Mouse (Mus musculus) G1E (cell line): ENCODE data around the gene Ccr3. TPM values are rescaled to one million over a fixed set of nuclear protein-coding genes. Genes with fewer than 3 reads are reported as not detected.
"Not testable (repeated sequence)": the region's sequence is repeated elsewhere in the genome, so short reads cannot be mapped to it uniquely, and the experiment has no call there.

Experiments used
- ATAC-seq: 2 replicates; pipeline ENCODE4 v1.8.0; 2016; ENCODE audit warnings: mild to moderate bottlenecking; ENCODE audit not compliant: insufficient number of reproducible peaks, poor library complexity, low FRiP score, severe bottlenecking; ENCODE audit errors: extremely low read depth
- DNase-seq: peaks from one replicate; pipeline ENCODE4 v3.0.0; 2012; ENCODE audit warnings: low spot score
- H3K27me3 ChIP-seq: 2 replicates; pipeline ENCODE4 v1.6.1; 2012; ENCODE audit warnings: mild to moderate bottlenecking, low read length, inconsistent platforms; ENCODE audit not compliant: insufficient read depth
- H3K36me3 ChIP-seq: replicated peaks from 2 replicates; pipeline ENCODE3; 2012; ENCODE audit warnings: mild to moderate bottlenecking, inconsistent platforms
- H3K4me1 ChIP-seq: 2 replicates; pipeline ENCODE4 v1.6.1; 2012; ENCODE audit warnings: low read depth, low read length, inconsistent platforms, mixed read lengths; ENCODE audit not compliant: insufficient read depth
- H3K4me3 ChIP-seq: 2 replicates; pipeline ENCODE4 v1.5.1; 2012; ENCODE audit warnings: low read depth, mild to moderate bottlenecking, inconsistent platforms, low read length, moderate library complexity, mixed read lengths
- H3K9me3 ChIP-seq: replicated peaks from 2 replicates; pipeline ENCODE4 v1.6.1; 2012; ENCODE audit warnings: inconsistent platforms
- CTCF ChIP-seq: IDR thresholded peaks from 2 replicates; pipeline ENCODE4 v1.5.1; 2012; ENCODE audit warnings: low read depth, low read length, inconsistent platforms, mixed read lengths
- GATA1 ChIP-seq: IDR thresholded peaks from 2 replicates; pipeline ENCODE4 v1.6.1; 2012; ENCODE audit warnings: borderline replicate concordance, low read length, inconsistent platforms, mixed read lengths
- GATA2 ChIP-seq: IDR thresholded peaks from 2 replicates; pipeline ENCODE4 v1.6.1; 2012; ENCODE audit warnings: low read depth, low read length, inconsistent platforms, borderline replicate concordance
- POLR2AphosphoS5 ChIP-seq: IDR thresholded peaks from 2 replicates; pipeline ENCODE4 v1.6.1; 2012; ENCODE audit warnings: low read depth, low read length, inconsistent platforms; ENCODE audit not compliant: insufficient replicate concordance
- TAL1 ChIP-seq: conservative IDR thresholded peaks from 2 replicates; pipeline ENCODE4 v1.6.1; 2012; ENCODE audit warnings: low read depth, low read length, inconsistent platforms, mixed read lengths
- polyA plus RNA-seq: library from polyadenylated mRNA; stranded (reverse); fragments of >175 nt; gene quantifications from 2 replicates; pipeline ENCODE4 v1.2.3, GENCODE M21; 2012
- total RNA-seq, 2 experiments: library from RNA; stranded (forward) in 1 of 2; stranded (reverse) in 1 of 2; fragments of 200-1000 nt in 1 of 2; fragments of >200 nt in 1 of 2; fragmentation: Nextera tagmentation in 1 of 2; gene quantifications; 2 replicates each; pipeline ENCODE4 v1.2.3; 2014 to 2017

Ccr3 gene
- total and polyA plus RNA-seq, 3 experiments = 0.11 TPM; not detected in 2

DNA sequence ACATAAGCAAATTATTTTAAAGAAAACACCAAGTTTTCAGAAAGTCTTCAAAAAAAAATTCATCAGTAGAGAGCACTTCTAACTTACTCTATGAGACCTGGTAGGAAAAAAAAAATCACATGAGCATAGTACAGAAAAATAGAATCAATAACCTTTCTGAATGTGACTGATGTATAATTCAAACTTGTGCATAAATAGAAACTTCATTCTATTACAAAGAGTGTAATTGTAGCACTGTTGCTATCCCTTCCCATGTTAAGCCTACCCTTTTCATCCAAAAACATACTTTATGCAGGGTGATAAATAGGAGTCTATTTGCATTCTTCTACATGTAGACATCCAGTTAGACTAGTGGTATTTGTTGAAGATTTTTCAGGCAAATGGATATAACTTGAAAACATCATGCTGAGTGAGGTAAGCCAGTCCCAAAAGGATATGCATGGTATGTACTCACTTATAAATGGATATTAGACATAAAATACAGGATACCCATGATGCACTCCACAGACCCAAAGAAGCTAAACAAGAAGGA is 44.9 kb downstream of the Ccr3 start:
- H3K36me3 ChIP-seq = no peaks in the 10 kb centered on the region

GRCm38 (mm10) chr9:124068098-124069058 is 46.6 kb downstream of the Ccr3 start:
- H3K4me1 ChIP-seq = peaks cover 19% of the 10 kb centered on the region
- no peaks in the 10 kb centered on the region for H3K36me3 ChIP-seq
- no peak overlapping the region for H3K4me3 ChIP-seq
- H3K9me3 ChIP-seq = no peaks in the 10 kb centered on the region
- no peaks in the 10 kb centered on the region for H3K27me3 ChIP-seq
- ATAC-seq (peak; percentile 45; the same call in 1 of the 2 replicates), DNase-seq (no peak)
- no peak for TF ChIP-seq GATA2
- no peak for TF ChIP-seq CTCF
- TF ChIP-seq POLR2AphosphoS5 = no peak
- no peak for TF ChIP-seq TAL1
- no peak for TF ChIP-seq GATA1

More for the DNA sequence above, 44.9 kb downstream of the Ccr3 start:
- no peaks in the 10 kb centered on the region for H3K27me3 ChIP-seq
- TF ChIP-seq CTCF (no peak), POLR2AphosphoS5 (no peak), GATA2 (no peak), TAL1 (no peak), GATA1 (no peak)
- DNase-seq (no peak), ATAC-seq (no peak)
- no peaks in the 10 kb centered on the region for H3K9me3 ChIP-seq
- peaks cover 19% of the 10 kb centered on the region for H3K4me1 ChIP-seq
- H3K4me3 ChIP-seq = no peak overlapping the region

- no peaks in the 10 kb centered on the region for H3K27me3 ChIP-seq
- TF ChIP-seq GATA1 (no peak), POLR2AphosphoS5 (no peak), TAL1 (no peak), GATA2 (no peak), CTCF (no peak)
- DNase-seq (no peak), ATAC-seq (no peak)
- no peaks in the 10 kb centered on the region for H3K9me3 ChIP-seq
- H3K4me1 ChIP-seq = peaks cover 12% of the 10 kb centered on the region
- no peak overlapping the region for H3K4me3 ChIP-seq
- H3K36me3 ChIP-seq = no peaks in the 10 kb centered on the region
Observed at GRCm38 (mm10) chr9:124071506-124071905, 49.7 kb downstream of the Ccr3 start.

GRCm38 (mm10) chr9:124079803-124080202 is 58.0 kb downstream of the Ccr3 start:
- Histone ChIP-seq H3K4me3 (no peak overlapping the region), H3K36me3 (no peaks in the 10 kb centered on the region), H3K9me3 (no peaks in the 10 kb centered on the region), H3K27me3 (no peaks in the 10 kb centered on the region), H3K4me1 (peaks cover 2% of the 10 kb centered on the region; the same call in 1 of the 2 replicates)
- DNase-seq = no peak
- no peak for TF ChIP-seq GATA1
- no peak for TF ChIP-seq GATA2
- no peak for TF ChIP-seq CTCF
- TF ChIP-seq TAL1 = no peak
- TF ChIP-seq POLR2AphosphoS5 = no peak
- no peak for ATAC-seq

DNA sequence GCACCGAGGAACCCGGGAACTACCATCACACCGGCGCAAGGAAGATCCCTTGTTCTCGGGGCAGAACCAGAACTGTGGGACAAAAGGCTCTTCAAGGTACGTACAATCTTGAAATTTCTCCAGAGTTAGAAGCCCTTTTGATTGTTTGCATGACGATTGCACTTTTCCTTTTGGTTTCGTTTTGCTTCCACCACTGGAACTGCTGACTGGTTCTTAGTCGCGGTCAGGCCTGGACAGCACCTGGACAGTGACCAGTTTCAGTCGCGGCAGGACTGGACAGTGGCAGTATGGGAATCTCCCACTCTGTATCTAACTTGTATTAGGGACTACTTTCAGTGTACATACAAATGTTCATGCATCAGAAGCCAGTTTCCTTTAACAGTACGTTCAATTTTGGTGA is 58.7 kb downstream of the Ccr3 start:
- H3K4me3 ChIP-seq = not testable (repeated sequence)

More for the DNA sequence above, 58.7 kb downstream of the Ccr3 start:
- not testable (repeated sequence) for DNase-seq, H3K9me3 ChIP-seq, H3K4me1 ChIP-seq, H3K36me3 ChIP-seq, H3K27me3 ChIP-seq, ATAC-seq

Other genes starting within 250 kb of the Ccr3 start
- not detected in 2 replicates for gene Cxcr6, start 215.5 kb upstream of the Ccr3 start, total RNA-seq (2014; fragmentation: Nextera tagmentation)
- gene Cxcr6, start 215.5 kb upstream of the Ccr3 start, total RNA-seq (2017) = 0.12 and 0.27 TPM in 2 replicates
- not detected in 2 replicates for gene Cxcr6, start 215.5 kb upstream of the Ccr3 start, polyA plus RNA-seq
- 29.6 and 30.5 TPM in 2 replicates for gene Fyco1, start 170.1 kb upstream of the Ccr3 start, total RNA-seq (2014; fragmentation: Nextera tagmentation)
- 11.8 and 12.1 TPM in 2 replicates for gene Fyco1, start 170.1 kb upstream of the Ccr3 start, total RNA-seq (2017)
- gene Fyco1, start 170.1 kb upstream of the Ccr3 start, polyA plus RNA-seq = 2.2 and 2.4 TPM in 2 replicates
- gene Xcr1, start 159.9 kb upstream of the Ccr3 start, total RNA-seq (2014; fragmentation: Nextera tagmentation) = not detected in 2 replicates
- gene Xcr1, start 159.9 kb upstream of the Ccr3 start, total RNA-seq (2017) = 0.06 and 0.11 TPM in 2 replicates
- not detected in 2 replicates for gene Xcr1, start 159.9 kb upstream of the Ccr3 start, polyA plus RNA-seq
- 1.8 and 2.2 TPM in 2 replicates for gene Ccr1, start 53.3 kb upstream of the Ccr3 start, total RNA-seq (2014; fragmentation: Nextera tagmentation)
- 3.7 and 3.9 TPM in 2 replicates for gene Ccr1, start 53.3 kb upstream of the Ccr3 start, total RNA-seq (2017)
- gene Ccr1, start 53.3 kb upstream of the Ccr3 start, polyA plus RNA-seq = 0.03 and 0.04 TPM in 2 replicates
- gene Ccr1l1, start 43.6 kb upstream of the Ccr3 start, total RNA-seq (2014; fragmentation: Nextera tagmentation) = not detected in 2 replicates
- gene Ccr1l1, start 43.6 kb upstream of the Ccr3 start, total RNA-seq (2017) = 0.11 and 0.46 TPM in 2 replicates
- gene Ccr1l1, start 43.6 kb upstream of the Ccr3 start, polyA plus RNA-seq = not detected in 2 replicates
- 0.24 TPM in 1 of 2 replicates, not detected in the other for gene Ccr2, start 80.0 kb downstream of the Ccr3 start, total RNA-seq (2014; fragmentation: Nextera tagmentation)
- gene Ccr2, start 80.0 kb downstream of the Ccr3 start, total RNA-seq (2017) = 0.46 and 0.93 TPM in 2 replicates
- not detected in 2 replicates for gene Ccr2, start 80.0 kb downstream of the Ccr3 start, polyA plus RNA-seq
- not detected in 2 replicates for gene Ccr5, start 99.6 kb downstream of the Ccr3 start, total RNA-seq (2014; fragmentation: Nextera tagmentation)
- gene Ccr5, start 99.6 kb downstream of the Ccr3 start, total RNA-seq (2017) = 0.17 and 0.22 TPM in 2 replicates
- gene Ccr5, start 99.6 kb downstream of the Ccr3 start, polyA plus RNA-seq = not detected in 2 replicates